Mouse (Mus musculus) spleen, postnatal 36 days (tissue): ENCODE measurements around the gene Bri3.
"Not testable (repeated sequence)": the region's sequence is repeated elsewhere in the genome, so short reads cannot be mapped to it uniquely, and the experiment has no call there.

Source experiments
- DNase-seq, 2 experiments: peaks; one replicate each; pipeline ENCODE4 v3.0.0; 2022; ENCODE audit warnings: low spot score in 2 of 2, mixed read lengths in 1 of 2

Bri3 gene

DNA sequence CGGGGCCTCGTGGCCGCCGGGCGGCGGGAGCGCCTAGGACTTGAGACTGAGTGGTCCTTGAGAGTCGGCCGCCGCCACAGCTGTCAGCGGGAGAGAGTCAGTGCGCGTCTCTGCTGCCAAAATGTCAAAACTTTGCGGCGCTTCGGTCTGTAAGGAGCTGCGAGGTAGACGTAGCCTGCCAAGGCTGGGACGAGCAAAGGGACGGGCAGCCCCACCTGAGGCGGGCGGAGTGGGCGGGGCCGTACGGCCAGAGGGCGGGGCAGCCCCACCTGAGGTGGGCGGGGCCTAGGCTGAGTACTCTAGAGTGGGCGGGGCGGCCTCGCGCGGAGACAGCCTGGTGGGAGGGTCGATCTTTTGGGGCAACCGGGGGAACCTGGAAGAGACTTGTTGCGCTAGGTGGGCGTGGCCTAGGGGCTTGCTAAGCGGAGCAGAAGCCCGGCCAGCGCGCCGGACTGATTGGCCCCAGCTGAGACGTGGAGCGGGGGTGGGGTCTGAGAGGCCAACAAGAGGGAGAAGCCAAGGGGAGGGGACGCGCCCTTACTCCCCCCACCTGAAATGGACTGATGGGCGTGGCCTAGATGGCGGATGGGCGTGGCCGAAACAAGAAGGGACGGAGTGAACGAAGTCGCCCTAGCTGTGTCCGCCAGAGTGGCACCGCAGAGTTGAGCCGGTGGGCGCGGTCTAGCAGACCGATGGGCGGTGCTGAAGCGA lies 113.8 kb downstream of the Bri3 start, which contains the start of gene Baiap2l1:
TSS of gene Baiap2l1 (minus strand) at position 232 of the 711 bp plus-strand sequence.
- DNase-seq = peak; percentile 79 to 81

GRCm38 (mm10) chr5:144358592-144358917 lies 114.3 kb downstream of the Bri3 start:
- DNase-seq = no peak

DNA sequence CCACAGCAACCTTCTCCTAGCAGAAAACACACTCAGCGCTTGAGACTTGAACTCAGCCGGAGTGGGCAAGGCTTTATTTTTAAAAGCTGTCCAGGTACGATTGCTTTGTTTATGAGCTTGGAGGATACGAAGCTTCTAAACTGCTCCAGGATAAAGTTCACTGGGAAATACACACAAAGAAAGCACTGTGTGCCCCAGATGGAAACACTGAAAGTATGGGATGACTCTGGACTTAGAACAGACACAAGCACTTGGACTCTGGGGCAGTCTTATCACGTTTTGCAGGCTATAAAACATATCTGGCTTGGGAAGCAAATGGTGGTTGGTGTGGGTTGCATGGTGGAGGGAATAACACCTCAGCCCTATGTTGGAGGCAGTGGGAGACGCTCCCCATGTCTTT lies 115.6 kb downstream of the Bri3 start:
- no peak for DNase-seq

DNA sequence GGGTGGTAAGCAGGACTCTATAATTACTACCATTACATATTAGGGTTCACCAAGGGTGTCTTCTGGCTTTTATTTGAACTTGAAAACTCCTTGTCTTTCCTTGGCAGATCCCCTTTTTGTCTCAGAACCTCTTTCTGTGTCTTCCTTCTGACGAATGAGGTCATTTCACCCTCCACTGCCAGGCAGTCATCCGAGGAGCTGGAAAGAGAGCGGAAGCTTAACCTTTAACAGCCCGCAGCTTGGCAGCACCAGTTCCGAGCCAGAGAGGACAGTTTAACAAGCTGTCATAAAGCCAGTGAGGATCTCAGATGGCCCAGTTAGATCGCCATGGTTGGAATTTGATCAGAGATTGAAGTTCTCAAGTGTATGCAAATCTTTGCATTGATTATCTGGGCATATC lies 116.1 kb downstream of the Bri3 start:
- no peak for DNase-seq

DNA sequence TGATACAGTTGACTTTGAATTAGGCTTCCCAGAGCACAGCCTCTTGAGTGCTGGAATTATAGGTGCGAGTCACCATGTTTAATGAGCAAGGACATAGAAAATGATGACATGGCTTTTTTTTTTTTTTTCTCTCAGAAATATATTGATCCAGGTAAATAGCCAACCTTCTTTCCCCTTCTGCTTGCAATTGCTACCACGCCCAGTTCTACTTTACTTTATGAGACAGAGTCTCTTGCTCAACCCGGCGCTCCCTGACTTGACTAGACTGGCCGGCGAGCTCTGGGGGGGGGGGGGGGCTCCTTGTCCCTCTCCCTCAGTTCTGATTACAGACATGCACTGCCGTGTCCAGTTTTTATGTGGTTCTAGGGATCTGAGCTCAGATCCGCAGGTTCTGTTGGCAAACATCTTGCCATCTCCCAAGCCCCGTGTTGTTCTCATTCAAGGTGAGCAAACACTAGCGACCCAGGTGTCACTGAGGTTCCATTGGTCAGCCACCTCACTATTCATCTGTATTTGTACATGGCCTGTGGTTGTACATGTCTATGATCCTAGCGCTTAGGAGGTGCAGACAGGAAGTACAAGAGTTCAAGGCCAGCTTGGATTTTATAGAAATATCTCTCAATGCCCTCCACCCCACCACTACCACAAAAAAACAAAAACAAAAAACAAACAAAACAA lies 120.6 kb downstream of the Bri3 start:
- no peak for DNase-seq

DNA sequence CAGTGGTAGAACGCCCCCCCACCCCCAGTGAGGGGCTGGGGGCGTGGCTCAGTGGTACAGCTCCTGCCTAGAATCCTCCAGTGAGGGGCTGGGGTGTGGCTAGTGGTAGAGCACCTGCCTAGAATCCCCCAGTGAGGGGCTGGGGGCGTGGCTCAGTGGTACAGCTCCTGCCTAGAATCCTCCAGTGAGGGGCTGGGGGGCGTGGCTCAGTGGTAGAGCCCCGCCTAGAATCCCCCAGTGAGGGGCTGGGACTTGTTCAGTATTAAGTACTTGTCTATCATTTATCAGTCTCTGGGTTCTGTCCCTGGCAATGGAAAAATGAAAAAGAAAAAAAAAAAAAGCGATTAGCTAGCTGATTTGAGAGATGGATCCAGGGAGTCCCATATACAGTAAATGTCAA lies 122.3 kb downstream of the Bri3 start:
- DNase-seq = not testable (repeated sequence)

DNA sequence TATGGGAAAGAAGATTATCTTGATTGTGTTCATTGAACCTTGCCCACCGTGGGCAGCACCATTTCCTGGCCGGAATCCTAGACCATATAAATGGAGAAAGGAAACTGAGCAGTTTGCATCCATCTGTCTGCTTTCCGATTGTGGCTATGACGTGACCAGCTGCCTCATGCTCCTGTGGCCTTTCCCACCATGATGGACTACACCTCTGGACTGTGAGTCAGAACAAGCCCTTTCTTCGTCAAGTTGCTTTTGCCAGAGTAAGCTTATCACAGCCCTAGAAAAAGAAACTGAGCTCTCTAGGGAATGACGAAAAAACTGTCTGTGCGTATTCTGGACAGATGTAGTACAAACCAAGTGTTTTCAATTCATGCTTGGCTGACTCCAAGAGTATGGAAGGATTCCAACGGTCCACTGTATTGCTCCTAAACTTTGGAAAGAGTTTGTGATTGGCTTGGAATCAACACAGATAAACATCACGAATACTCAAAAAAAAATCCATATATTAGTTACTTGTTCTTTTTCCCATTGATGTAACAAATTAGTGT lies 124.5 kb downstream of the Bri3 start:
- DNase-seq = no peak

DNA sequence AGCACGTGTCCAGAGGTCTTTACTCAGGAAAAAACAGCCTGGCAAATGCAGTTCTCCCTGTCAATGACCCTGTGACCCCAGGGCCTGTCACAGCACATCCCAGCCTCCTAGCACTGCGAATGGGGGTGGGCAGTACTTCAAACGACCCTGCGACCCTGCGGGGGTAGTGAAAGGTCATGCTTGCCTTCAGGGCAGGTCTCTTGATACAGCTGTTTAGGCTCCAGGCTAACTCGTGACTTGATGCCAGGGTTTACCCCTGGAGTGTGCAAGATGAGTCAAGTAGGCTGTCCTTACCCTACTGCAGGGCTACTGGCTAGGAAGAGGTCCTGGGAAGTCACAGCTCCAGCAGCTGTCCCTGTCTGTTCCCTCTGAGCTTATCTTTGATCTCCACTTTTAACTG lies 126.7 kb downstream of the Bri3 start:
- DNase-seq = no peak

DNA sequence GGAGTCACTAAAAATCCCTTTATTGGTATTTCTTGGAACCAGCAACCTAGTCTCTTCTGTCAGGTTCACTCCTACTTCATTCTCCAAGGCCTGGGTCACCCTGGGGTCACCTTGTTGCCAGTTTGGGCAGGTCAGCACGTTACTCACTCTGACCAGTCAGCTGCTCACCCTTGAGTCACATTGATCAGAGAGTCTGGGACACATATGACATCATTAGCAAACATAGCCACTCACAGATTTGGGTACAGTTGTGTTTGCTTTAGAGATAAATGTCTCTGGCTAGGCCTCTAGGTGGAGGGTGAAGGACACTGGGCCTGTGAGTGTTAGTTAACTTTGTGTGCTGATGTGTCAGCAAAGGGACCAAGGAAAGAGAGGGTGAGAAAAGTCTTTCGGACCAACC lies 127.9 kb downstream of the Bri3 start:
- no peak for DNase-seq

- no peak for DNase-seq
These were observed 128.6 kb downstream of the Bri3 start for GRCm38 (mm10) chr5:144372885-144373284.

DNA sequence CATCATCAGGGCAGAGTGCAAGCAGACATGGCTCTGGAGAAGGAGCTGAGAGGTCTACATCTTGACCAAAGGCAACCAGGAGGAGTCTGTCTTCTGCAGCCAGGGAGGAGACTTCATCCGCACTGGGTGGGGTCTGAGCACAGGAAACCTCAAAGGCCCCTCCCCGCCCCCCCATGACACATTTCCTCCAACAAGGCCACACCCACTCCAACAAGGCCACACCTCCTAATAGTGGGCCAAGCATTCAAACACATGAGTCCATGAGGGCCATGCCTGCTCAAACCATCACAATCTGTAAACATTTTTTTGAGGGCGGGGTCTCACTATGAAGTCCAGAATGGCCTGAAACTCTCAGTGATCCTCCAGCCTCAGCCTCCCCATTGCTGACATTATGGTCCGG lies 135.2 kb downstream of the Bri3 start:
- DNase-seq = no peak

GRCm38 (mm10) chr5:144380689-144381088 lies 136.5 kb downstream of the Bri3 start:
- DNase-seq = no peak

GRCm38 (mm10) chr5:144381782-144382181 lies 137.5 kb downstream of the Bri3 start:
- no peak for DNase-seq

GRCm38 (mm10) chr5:144383936-144384335 lies 139.7 kb downstream of the Bri3 start:
- no peak for DNase-seq

DNA sequence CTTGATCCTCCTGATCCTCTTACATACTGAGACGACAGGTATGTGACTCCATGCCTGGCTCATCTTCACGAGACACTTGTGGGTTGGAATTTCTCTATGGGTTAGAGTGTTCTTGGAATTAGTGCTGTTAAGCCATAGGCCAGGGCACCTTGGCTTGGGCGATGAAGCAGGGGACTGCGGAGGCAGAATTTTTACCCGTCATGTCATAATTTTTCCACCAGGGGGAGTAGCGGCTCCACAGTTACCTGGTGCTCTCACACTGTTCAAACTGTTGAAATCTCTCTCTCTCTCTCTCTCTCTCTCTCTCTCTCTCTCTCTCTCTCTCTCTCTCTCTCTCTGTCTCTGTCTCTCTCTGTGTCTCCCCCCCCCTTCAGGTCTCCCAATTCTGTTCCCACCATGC lies 143.6 kb downstream of the Bri3 start:
- DNase-seq = peak in 1 of 2 experiments; percentile 2

DNA sequence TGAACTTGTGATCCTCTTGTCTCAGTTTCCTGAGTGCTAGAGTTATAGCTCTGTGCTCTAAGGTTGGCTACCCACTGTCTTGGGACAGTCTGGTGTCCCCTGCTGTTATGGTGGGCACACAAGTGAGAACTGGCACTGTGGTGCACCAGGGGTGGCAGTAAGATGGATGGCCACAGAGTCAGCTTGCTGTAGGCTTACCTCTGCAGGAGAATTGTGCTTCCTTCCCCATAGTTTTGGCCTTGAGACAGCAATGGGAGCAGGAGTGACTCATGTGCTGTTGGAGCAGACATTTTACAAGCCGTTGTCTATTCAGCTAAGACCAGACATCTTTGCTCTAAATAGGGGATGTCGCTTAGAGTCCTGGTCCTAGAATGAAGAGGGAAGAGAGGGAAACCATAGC lies 149.9 kb downstream of the Bri3 start:
- no peak for DNase-seq

DNA sequence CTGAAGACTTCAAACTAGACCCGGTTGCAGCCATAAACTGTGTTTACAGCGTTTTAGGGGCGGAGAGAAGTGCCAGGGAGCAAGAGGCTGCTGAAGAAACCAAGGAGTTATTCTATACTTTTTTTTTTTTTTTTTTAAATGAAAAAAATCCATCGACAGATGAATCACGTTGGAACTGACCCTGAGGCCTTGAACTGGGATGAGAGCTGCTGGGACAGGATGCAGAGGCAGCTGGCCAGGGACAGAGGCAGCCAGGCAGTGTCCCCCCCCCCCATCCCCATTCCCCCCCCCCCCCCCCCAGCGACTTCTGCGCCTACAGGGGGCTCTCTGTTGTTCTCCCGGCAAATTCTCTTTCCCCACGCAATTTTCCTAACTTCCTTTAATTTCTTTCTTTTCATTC lies 153.3 kb downstream of the Bri3 start:
- no peak for DNase-seq

- DNase-seq = no peak
These were observed 156.6 kb downstream of the Bri3 start for GRCm38 (mm10) chr5:144400821-144401220.

DNA sequence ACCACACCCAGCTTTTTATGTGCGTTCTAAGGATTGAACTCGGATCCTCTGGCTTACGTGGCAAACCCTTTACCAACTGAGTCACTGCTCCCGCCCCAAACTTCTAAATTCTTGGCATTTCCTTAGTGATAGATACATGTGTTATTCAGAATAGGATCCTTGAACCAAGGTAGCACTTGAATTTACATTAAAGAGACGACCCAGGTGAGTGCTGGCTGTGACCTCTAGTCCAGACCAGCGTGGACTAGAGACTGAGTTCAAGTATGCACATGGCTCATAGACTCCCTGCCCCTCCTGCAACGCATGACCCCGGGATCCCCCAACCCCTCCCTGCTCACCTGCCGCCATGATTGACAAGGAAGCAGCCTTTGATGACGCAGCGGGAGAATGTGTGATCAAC lies 162.0 kb downstream of the Bri3 start:
- no peak for DNase-seq

- no peak for DNase-seq
These were observed 166.4 kb downstream of the Bri3 start for GRCm38 (mm10) chr5:144410666-144411065.

DNA sequence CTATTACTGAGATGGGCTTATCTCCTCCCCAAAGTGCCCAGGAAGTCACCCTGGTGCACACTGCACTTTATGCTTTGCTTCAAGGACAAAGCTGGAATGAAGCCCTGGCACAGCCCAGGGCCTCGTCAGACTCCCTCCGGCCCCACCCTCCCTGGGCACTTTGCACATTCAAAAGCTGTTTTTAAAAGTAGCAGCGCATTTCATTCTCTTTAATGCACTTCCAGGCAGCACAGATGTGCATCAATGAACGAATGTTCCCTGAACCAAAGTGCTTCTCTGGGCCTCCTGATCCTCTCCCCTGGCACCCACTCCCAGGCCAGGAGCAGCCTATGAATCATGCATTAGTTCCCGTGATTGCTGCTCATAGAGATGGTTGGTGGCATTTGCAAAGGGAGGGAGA lies 167.5 kb downstream of the Bri3 start:
- no peak for DNase-seq

GRCm38 (mm10) chr5:144412781-144413180 lies 168.5 kb downstream of the Bri3 start:
- no peak for DNase-seq

DNA sequence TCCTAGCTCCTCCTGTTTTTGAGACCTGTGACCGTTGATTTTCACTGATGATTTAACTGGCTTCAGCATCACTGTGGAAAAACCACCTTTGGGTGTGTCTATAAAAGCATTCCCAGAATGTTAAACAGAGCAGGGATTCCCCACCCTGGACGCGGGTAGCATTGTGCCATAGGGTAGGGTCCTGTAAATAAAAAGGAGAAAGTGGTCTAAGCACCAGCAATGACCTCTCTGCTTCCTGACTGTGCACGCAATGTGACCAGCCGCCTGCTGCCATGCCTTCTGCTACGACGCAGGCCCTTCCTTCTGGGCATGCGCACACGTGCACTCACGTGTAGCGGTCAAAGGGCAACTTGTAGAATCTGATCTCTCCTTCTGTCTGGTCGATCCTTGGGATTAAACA lies 174.2 kb downstream of the Bri3 start:
- DNase-seq = no peak
